Mouse (Mus musculus) kidney, postnatal 0 days (tissue): ENCODE data around the gene Zfpm1. TPM values are rescaled to one million over a fixed set of nuclear protein-coding genes. Genes with fewer than 3 reads are reported as not detected.

Experiments
- ATAC-seq: fragments of 200-750 bp; cut with Nextera tagmentation; replicated peaks from 2 replicates; pipeline ENCODE4 v1.8.0; 2017; ENCODE audit warnings: low read depth, moderate number of reproducible peaks, moderate TSS enrichment, moderate library complexity; ENCODE audit not compliant: low FRiP score
- DNase-seq: peaks from one replicate; pipeline ENCODE4 v3.0.0-alpha.2; 2016; ENCODE audit warnings: low spot score
- H3K27ac ChIP-seq: fragments of 300-500 bp; sonication (generic); 2 replicates; pipeline ENCODE4 v1.5.1; 2014; ENCODE audit warnings: mild to moderate bottlenecking
- H3K27me3 ChIP-seq: fragments of 300-500 bp; sonication (generic); 2 replicates; pipeline ENCODE4 v1.6.1; 2014; ENCODE audit warnings: low read length, mixed read lengths; ENCODE audit not compliant: insufficient read depth
- H3K36me3 ChIP-seq: fragments of 300-500 bp; sonication (generic); 2 replicates; pipeline ENCODE4 v1.6.1; 2014; ENCODE audit warnings: low read length, mixed read lengths; ENCODE audit not compliant: insufficient read depth
- H3K4me1 ChIP-seq: fragments of 300-500 bp; sonication (generic); replicated peaks from 2 replicates; pipeline ENCODE4 v1.6.1; 2014; ENCODE audit warnings: antibody characterized with exemption, low read length, mixed read lengths; ENCODE audit not compliant: insufficient read depth
- H3K4me2 ChIP-seq: fragments of 300-500 bp; sonication (generic); 2 replicates; pipeline ENCODE4 v1.6.1; 2014; ENCODE audit warnings: mild to moderate bottlenecking, low read length, moderate library complexity, mixed read lengths
- H3K4me3 ChIP-seq: fragments of 300-500 bp; sonication (generic); replicated peaks from 2 replicates; pipeline ENCODE4 v1.5.1; 2014; ENCODE audit warnings: low read depth, low read length
- H3K9ac ChIP-seq: fragments of 300-500 bp; sonication (generic); 2 replicates; pipeline ENCODE4 v1.6.1; 2014; ENCODE audit warnings: low read depth, low read length
- H3K9me3 ChIP-seq: fragments of 300-500 bp; sonication (generic); replicated peaks from 2 replicates; pipeline ENCODE4 v1.6.1; 2016; ENCODE audit warnings: low read length, inconsistent platforms, mixed read lengths
- CTCF ChIP-seq: IDR thresholded peaks from 2 replicates; pipeline ENCODE4 v1.5.1; 2016; ENCODE audit warnings: antibody characterized with exemption, low read depth, mild to moderate bottlenecking, moderate library complexity
- WGBS: fragments of 180-500 bp; shearing (Covaris S2); extraction: QIAGEN DNeasy Blood & Tissue Kit; methylation state at CpG from one replicate; pipeline ENCODE4 v1.1.7; 2014; 5-methylcytosine and 5-hydroxymethylcytosine counted together
- polyA plus RNA-seq: library from polyadenylated mRNA; unstranded; fragments of >200 nt; fragmentation: Nextera tagmentation; extraction: Ambion mirVana; gene quantifications from 2 replicates; pipeline ENCODE4 v1.2.1, GENCODE M21; 2015

Zfpm1 gene
- polyA plus RNA-seq, 1 experiment from 2014 or later, result 2.3 TPM

DNA sequence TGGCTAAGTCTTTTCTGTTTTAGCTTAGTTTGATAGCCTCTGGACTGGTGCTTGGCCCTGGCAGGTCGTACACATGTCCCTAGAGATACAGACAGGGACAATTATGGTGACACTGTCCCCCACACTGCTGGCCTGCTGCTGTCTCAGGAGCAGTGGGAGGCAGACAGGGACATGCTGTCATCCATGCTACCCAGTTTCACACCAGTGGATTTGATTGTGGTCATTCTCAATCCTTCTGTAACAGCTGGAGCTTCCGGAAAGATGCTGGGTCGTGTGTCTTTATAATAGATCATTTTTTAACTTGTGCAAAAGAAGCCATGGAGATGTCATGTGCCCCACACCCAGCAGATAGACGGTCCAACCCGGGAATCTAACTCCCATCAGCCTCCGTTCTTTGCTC, 36.8 kb upstream of the Zfpm1 start:
- DNase-seq (no peak), ATAC-seq (no peak)
- H3K9ac ChIP-seq, result no peak overlapping the region
- 72% methylated on average over 6 of the region's 6 CpGs for whole genome bisulfite sequencing
- no peaks in the 10 kb centered on the region for H3K9me3 ChIP-seq
- H3K27me3 ChIP-seq, result no peaks in the 10 kb centered on the region
- TF ChIP-seq CTCF, result no peak
- H3K36me3 ChIP-seq, result no peaks in the 10 kb centered on the region
- no peak overlapping the region for H3K4me3 ChIP-seq
- H3K4me1 ChIP-seq, result 0 out of 2 replicates have a peak, but pooled peaks cover 6% of the 10 kb centered on the region
- H3K27ac ChIP-seq, result no peak overlapping the region
- no peak overlapping the region for H3K4me2 ChIP-seq

DNA sequence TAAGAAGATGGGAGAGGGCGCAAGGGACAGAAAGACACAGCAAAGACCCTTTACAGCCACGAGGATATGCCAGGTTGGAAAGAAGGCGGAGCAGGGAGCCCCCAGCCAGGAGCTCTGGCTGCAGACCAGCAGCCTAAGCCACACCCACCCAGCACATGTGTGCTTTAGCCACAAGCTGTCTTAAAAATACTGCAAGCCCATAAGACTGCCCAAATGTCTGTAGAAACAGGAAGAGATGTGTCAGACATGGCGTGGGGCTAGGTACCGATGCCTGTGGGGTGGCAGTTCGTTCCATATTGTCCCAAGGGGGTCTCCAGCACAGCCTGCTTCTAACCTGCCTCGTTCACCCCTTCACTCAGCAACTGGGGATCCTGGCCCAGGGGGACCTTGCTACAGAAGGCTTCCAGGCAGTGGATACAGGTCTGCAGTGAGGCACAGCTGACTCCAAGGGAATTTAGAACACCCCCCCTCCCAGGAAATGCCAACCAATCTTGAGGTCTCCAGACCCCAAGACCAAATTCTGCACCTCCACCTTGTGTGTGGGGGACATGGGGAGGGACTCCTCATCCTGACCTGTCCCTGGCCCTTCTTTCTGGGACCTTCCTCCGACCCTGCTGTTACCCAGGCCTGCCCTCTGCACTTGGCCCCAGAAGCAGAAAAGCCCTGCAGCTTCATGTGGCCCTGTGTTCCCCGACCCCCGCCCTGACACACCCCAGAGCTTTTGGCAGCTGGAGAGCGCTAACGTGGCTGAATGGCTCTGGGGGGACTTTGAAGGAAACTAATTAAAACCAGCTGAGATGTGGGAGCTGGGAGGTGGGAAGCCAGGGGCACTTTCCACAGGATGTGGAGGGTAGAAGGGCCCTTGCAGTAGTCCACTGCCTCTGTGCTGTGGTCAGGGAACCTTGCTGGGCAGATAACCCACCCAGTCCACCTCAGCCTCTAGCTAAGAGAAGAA, 35.4 kb upstream of the Zfpm1 start:
- no peaks in the 10 kb centered on the region for H3K36me3 ChIP-seq
- no peak for TF ChIP-seq CTCF

DNA sequence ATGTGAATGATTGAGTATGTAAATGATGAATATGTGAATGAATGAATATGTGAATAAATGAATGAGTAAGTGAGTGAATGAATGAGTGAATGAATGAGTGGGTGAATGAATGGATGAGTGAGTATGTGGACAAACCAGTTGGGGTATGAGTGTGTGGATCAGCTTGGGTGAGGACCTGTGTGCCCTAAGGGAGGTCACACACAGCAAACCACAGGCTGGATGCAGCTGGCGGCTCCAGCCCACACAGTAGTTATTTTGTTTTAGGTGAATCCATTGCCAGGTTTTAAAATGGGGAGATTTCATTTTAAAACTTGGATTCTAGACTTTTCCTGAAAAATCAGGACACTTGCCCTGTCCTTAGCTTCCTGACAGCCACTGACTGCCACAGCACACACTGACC, 30.2 kb upstream of the Zfpm1 start:
- no peaks in the 10 kb centered on the region for H3K9me3 ChIP-seq
- no peak overlapping the region for H3K4me2 ChIP-seq
- ATAC-seq, result no peak
- no peak overlapping the region for H3K27ac ChIP-seq
- H3K36me3 ChIP-seq, result no peaks in the 10 kb centered on the region
- 68% methylated on average over 1 of the region's 1 CpGs for WGBS
- H3K27me3 ChIP-seq, result no peaks in the 10 kb centered on the region
- H3K4me3 ChIP-seq, result no peak overlapping the region
- TF ChIP-seq CTCF, result no peak
- DNase-seq, result no peak
- H3K9ac ChIP-seq, result no peak overlapping the region
- 0 out of 2 replicates have a peak, but pooled peaks cover 2% of the 10 kb centered on the region for H3K4me1 ChIP-seq

More for the DNA sequence above, 35.4 kb upstream of the Zfpm1 start:
- 0 out of 2 replicates have a peak, but pooled peaks cover 6% of the 10 kb centered on the region for H3K4me1 ChIP-seq
- DNase-seq (peak; percentile 12), ATAC-seq (no peak)
- no peaks in the 10 kb centered on the region for H3K27me3 ChIP-seq
- no peak overlapping the region for H3K4me3 ChIP-seq
- no peak overlapping the region for H3K27ac ChIP-seq
- no peak overlapping the region for H3K9ac ChIP-seq
- H3K4me2 ChIP-seq, result no peak overlapping the region
- no peaks in the 10 kb centered on the region for H3K9me3 ChIP-seq
- 28% methylated on average over 12 of the region's 12 CpGs for WGBS

DNA sequence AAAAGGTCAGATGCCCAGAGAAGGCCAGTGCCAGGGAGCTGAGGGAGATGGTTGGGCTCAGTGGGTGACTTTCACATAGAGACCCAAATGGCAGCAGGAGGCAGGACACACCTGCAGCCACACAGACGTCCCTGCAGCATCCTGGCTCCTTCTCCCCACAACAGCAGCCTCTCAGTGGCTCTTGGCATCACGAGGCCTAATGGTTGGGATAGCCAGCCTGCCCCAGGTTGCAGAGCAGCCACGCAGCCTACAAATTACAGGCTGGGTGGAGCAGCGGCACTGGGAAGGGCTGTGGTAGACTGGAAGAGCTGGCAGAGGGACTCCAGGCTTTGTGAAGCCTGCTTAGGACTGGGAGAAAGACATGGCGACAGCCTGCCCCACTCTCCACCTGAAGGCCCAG, 29.6 kb upstream of the Zfpm1 start:
- no peaks in the 10 kb centered on the region for H3K27me3 ChIP-seq
- no peaks in the 10 kb centered on the region for H3K4me1 ChIP-seq
- H3K36me3 ChIP-seq, result no peaks in the 10 kb centered on the region
- no peaks in the 10 kb centered on the region for H3K9me3 ChIP-seq
- ATAC-seq, result no peak
- no peak overlapping the region for H3K4me2 ChIP-seq
- 61% methylated on average over 5 of the region's 5 CpGs for WGBS
- no peak overlapping the region for H3K9ac ChIP-seq
- TF ChIP-seq CTCF, result no peak
- no peak for DNase-seq
- H3K4me3 ChIP-seq, result no peak overlapping the region
- H3K27ac ChIP-seq, result no peak overlapping the region

DNA sequence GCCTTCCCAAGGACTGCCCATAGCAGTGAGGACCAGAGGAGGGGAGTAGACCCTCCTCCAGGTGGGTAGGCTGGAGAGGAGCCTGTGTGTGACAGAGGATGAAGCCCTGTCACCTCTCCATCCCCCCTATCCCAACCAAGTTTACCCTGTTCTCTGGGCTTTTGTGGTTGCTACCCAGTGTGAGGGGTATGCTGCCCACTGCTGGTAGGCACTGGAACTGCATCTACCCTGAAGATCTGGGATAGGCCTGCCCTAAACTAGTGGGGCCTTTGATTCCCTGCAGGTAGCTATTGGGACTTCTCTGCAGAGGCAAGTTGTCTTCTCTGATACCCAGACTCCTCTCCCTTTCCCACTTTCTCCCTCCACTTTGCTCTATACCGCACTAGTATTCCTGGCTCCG, 22.6 kb upstream of the Zfpm1 start:
- H3K36me3 ChIP-seq, result no peaks in the 10 kb centered on the region
- H3K4me2 ChIP-seq, result no peak overlapping the region
- TF ChIP-seq CTCF, result peak; percentile 96
- no peak overlapping the region for H3K27ac ChIP-seq
- DNase-seq (peak; percentile 66), ATAC-seq (no peak)
- H3K27me3 ChIP-seq, result no peaks in the 10 kb centered on the region
- H3K4me3 ChIP-seq, result no peak overlapping the region
- H3K9ac ChIP-seq, result no peak overlapping the region
- no peaks in the 10 kb centered on the region for H3K9me3 ChIP-seq
- 74% methylated on average over 2 of the region's 2 CpGs for WGBS
- no peaks in the 10 kb centered on the region for H3K4me1 ChIP-seq

DNA sequence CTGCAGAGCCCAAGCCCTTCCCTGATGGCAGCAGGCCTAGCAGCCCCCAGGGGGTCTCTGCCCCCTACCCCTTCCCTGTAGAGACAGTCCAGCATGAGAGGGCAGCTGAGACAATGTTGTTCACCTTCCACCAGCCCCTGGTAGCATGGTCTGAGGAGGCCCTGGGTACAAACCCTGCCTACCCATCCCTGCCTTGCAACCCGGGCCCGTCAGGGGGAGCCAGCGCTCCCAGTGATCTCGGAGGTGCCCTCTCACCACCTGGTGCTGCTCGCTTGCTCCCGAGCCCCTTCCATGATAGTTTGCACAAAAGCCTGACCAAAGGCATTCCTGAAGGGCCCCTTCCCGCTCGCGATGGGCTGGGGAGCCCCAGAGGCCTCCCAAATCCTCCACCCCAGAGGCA, 21.2 kb upstream of the Zfpm1 start:
- Histone ChIP-seq H3K4me3 (no peak overlapping the region), H3K27me3 (no peaks in the 10 kb centered on the region), H3K9ac (no peak overlapping the region), H3K4me1 (no peaks in the 10 kb centered on the region), H3K9me3 (no peaks in the 10 kb centered on the region), H3K4me2 (no peak overlapping the region), H3K27ac (no peak overlapping the region), H3K36me3 (no peaks in the 10 kb centered on the region)
- no peak for DNase-seq
- 59% methylated on average over 9 of the region's 9 CpGs for WGBS
- no peak for TF ChIP-seq CTCF
- no peak for ATAC-seq
